Mouse (Mus musculus): Measurements from ENCODE around the gene Jdp2. TPM values are rescaled to one million over a fixed set of nuclear protein-coding genes. Genes with fewer than 3 reads are reported as not detected.

Gene Jdp2
- total RNA-seq, 2 experiments from 2014 or later, result 8.7 to 9.0 TPM

- intact Hi-C loops (cut with DNase I), result no loop called here
These were observed 75.1 kb downstream of the Jdp2 start for GRCm38 (mm10) chr12:85673914-85674313.

GRCm38 (mm10) chr12:85679117-85679516 lies 80.3 kb downstream of the Jdp2 start:
- intact Hi-C loops (cut with DNase I), result no loop called here
- no peak for DNase-seq

More at GRCm38 (mm10) chr12:85673914-85674313, 75.1 kb downstream of the Jdp2 start:
- DNase-seq, result no peak

GRCm38 (mm10) chr12:85679808-85680207 lies 81.0 kb downstream of the Jdp2 start:
- DNase-seq, result no peak
- intact Hi-C loops (cut with DNase I), result loop anchor here (5.0 kb wide), 1 partner anchor 47 kb away; no protein-coding TSS in a partner anchor

- intact Hi-C loops (cut with DNase I), result loop anchor here (5.0 kb wide), 1 partner anchor 45 kb away; no protein-coding TSS in a partner anchor
- no peak for DNase-seq
These were observed 83.5 kb downstream of the Jdp2 start for GRCm38 (mm10) chr12:85682328-85682727.

GRCm38 (mm10) chr12:85684411-85685275 lies 85.8 kb downstream of the Jdp2 start:
- intact Hi-C loops (cut with DNase I), result loop anchor here (5.0 kb wide), 1 partner anchor 43 kb away; no protein-coding TSS in a partner anchor
- DNase-seq, result no peak

GRCm38 (mm10) chr12:85686466-85687216 lies 87.8 kb downstream of the Jdp2 start, which contains the start of gene Batf:
Batf (plus strand) TSS chr12:85686669.
- intact Hi-C loops (cut with DNase I), result no loop called here
- peak; percentile 36 to 38 for DNase-seq

- intact Hi-C loops (cut with DNase I), result no loop called here
- no peak for DNase-seq
These were observed 88.3 kb downstream of the Jdp2 start for GRCm38 (mm10) chr12:85687217-85687533.

GRCm38 (mm10) chr12:85687846-85688245 lies 89.0 kb downstream of the Jdp2 start:
- intact Hi-C loops (cut with DNase I), result no loop called here

More at GRCm38 (mm10) chr12:85687846-85688245, 89.0 kb downstream of the Jdp2 start:
- DNase-seq, result no peak

Other genes starting within 250 kb of the Jdp2 start
- 100 to 1,000 TPM; 158 to 175 TPM for gene Tmed10, start 224.2 kb upstream of the Jdp2 start, total RNA-seq (2021)
- 10 to 100 TPM in 1 of 2 experiments, 1 to 10 TPM in 1; 2.5 to 24.3 TPM for gene Fos, start 125.1 kb upstream of the Jdp2 start, total RNA-seq (2021)
- gene Batf, start 87.6 kb downstream of the Jdp2 start, total RNA-seq (2021), result 1 to 10 TPM in 1 of 2 experiments, under 1 TPM in 1; 0.64 to 1.2 TPM
- gene Flvcr2, start 147.5 kb downstream of the Jdp2 start, total RNA-seq (2021), result 1 to 10 TPM; 2.3 to 3.1 TPM
- 1 to 10 TPM; 7.5 to 7.7 TPM for gene Erg28, start 225.5 kb downstream of the Jdp2 start, total RNA-seq (2021)
- 10 to 100 TPM; 14.6 to 14.8 TPM for gene Ttll5, start 225.6 kb downstream of the Jdp2 start, total RNA-seq (2021)